Mouse (Mus musculus): ENCODE data around the gene Capn5. TPM values are rescaled to one million over a fixed set of nuclear protein-coding genes. Genes with fewer than 3 reads are reported as not detected.

Gene Capn5
- polyA plus RNA-seq, 1 experiment, result 15.6 TPM

DNA sequence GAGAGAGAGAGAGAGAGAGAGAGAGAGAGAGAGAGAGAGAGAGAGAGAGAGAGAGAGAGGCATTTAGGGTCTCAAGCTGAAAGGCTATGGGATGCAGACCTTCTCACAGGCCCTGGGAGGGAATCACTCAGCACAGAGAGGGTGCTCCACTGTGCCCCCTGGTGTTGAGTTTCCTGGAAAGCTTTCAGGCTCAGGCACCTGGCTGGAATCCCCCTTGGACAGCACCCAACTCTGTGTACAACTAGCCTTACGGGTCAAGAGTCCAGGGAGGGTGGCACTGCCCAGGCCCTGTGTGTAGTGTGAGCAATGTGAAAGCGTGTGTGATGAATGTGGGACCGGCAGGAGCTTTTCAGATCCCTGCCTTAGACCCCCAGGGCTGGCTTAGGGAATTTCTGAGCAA lies 36.9 kb downstream of the Capn5 start:
- 24% methylated on average over 3 of the region's 3 CpGs for WGBS
- H3K4me1 ChIP-seq (ENCODE audit: control insufficient read depth, insufficient read depth, insufficient read length, low read length), result peaks cover 12% of the 10 kb centered on the region
- peak; percentile 31; the same call in 1 of the 2 replicates for TF ChIP-seq CTCF (IDR thresholded peaks at IDR 0.05; ENCODE audit: extremely low read depth, insufficient read length, insufficient replicate concordance, low read depth, low read length)
- no peak for TF ChIP-seq POLR2A (IDR thresholded peaks at IDR 0.05; ENCODE audit: low read depth, low read length)
- H3K36me3 ChIP-seq (ENCODE audit: control insufficient read depth, insufficient read depth, low read length), result no peaks in the 10 kb centered on the region
- no peak overlapping the region for H3K4me3 ChIP-seq (ENCODE audit: low read depth, low read length)
- no peak overlapping the region for H3K27ac ChIP-seq (ENCODE audit: insufficient read depth, low read depth, low read length)
- H3K27me3 ChIP-seq (ENCODE audit: control insufficient read depth, insufficient read depth, low read length), result no peaks in the 10 kb centered on the region

DNA sequence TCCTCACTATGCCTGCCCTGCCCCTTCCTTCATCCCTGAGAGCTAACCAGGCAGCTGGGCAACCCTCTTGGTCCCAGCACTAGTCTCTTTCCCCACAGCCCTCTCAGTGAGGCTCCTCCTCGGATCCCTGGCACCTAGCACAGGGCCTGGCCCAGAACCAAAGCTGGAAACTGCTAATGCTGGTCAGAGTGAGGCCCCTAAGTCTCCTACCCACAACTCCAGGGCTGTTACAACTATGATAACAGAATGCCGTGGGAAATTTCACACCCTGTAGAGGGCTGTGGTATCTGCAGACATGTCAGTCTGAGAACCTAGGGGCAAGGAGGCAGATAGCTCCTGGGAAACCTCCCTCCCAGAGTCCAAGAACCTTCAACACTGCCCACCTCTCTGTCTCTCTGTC lies 37.5 kb downstream of the Capn5 start:
- Histone ChIP-seq H3K27me3 (ENCODE audit: control insufficient read depth, insufficient read depth, low read length) (no peaks in the 10 kb centered on the region), H3K4me3 (ENCODE audit: low read depth, low read length) (no peak overlapping the region), H3K27ac (ENCODE audit: insufficient read depth, low read depth, low read length) (no peak overlapping the region), H3K4me1 (ENCODE audit: control insufficient read depth, insufficient read depth, insufficient read length, low read length) (peaks cover 12% of the 10 kb centered on the region), H3K36me3 (ENCODE audit: control insufficient read depth, insufficient read depth, low read length) (no peaks in the 10 kb centered on the region)
- 41% methylated on average over 2 of the region's 2 CpGs for WGBS
- TF ChIP-seq POLR2A (IDR thresholded peaks at IDR 0.05; ENCODE audit: low read depth, low read length) (no peak), CTCF (IDR thresholded peaks at IDR 0.05; ENCODE audit: extremely low read depth, insufficient read length, insufficient replicate concordance, low read depth, low read length) (no peak)

DNA sequence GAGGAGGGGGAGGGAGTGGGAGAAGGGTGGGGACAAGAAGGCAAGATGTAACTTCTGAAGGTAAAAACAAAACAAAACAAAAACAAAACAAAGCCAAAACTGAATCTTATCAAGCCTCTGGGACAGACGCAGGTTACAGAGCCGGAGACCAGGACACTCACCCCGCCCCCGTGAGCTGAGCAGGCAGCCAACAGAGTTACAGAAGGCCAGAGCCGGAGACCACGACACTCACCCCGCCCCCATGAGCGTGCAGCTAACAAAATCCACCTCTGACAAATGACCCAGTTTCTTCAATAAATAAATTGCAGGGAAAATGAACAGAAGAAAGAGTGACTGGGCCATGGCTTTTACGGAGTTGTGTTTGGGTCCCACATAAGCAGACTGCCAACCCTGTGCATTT lies 38.9 kb downstream of the Capn5 start:
- Histone ChIP-seq H3K27ac (ENCODE audit: insufficient read depth, low read depth, low read length) (no peak overlapping the region), H3K4me3 (ENCODE audit: low read depth, low read length) (no peak overlapping the region), H3K4me1 (ENCODE audit: control insufficient read depth, insufficient read depth, insufficient read length, low read length) (peaks cover 12% of the 10 kb centered on the region), H3K27me3 (ENCODE audit: control insufficient read depth, insufficient read depth, low read length) (no peaks in the 10 kb centered on the region), H3K36me3 (ENCODE audit: control insufficient read depth, insufficient read depth, low read length) (peaks cover 3% of the 10 kb centered on the region)
- TF ChIP-seq CTCF (IDR thresholded peaks at IDR 0.05; ENCODE audit: extremely low read depth, insufficient read length, insufficient replicate concordance, low read depth, low read length), result no peak
- TF ChIP-seq POLR2A (IDR thresholded peaks at IDR 0.05; ENCODE audit: low read depth, low read length), result no peak
- WGBS, result 73% methylated on average over 9 of the region's 9 CpGs

GRCm38 (mm10) chr7:98137995-98138394 lies 40.1 kb downstream of the Capn5 start:
- no peaks in the 10 kb centered on the region for H3K27me3 ChIP-seq (ENCODE audit: control insufficient read depth, insufficient read depth, low read length)
- peaks cover 12% of the 10 kb centered on the region for H3K4me1 ChIP-seq (ENCODE audit: control insufficient read depth, insufficient read depth, insufficient read length, low read length)
- no peak overlapping the region for H3K27ac ChIP-seq (ENCODE audit: insufficient read depth, low read depth, low read length)
- no peak overlapping the region for H3K4me3 ChIP-seq (ENCODE audit: low read depth, low read length)
- peaks cover 3% of the 10 kb centered on the region for H3K36me3 ChIP-seq (ENCODE audit: control insufficient read depth, insufficient read depth, low read length)
- WGBS, result 61% methylated on average over 2 of the region's 2 CpGs
- no peak for TF ChIP-seq POLR2A (IDR thresholded peaks at IDR 0.05; ENCODE audit: low read depth, low read length)
- TF ChIP-seq CTCF (IDR thresholded peaks at IDR 0.05; ENCODE audit: extremely low read depth, insufficient read length, insufficient replicate concordance, low read depth, low read length), result no peak

GRCm38 (mm10) chr7:98137583-98137982 lies 40.5 kb downstream of the Capn5 start:
- Histone ChIP-seq H3K27ac (ENCODE audit: insufficient read depth, low read depth, low read length) (no peak overlapping the region), H3K4me1 (ENCODE audit: control insufficient read depth, insufficient read depth, insufficient read length, low read length) (peaks cover 8% of the 10 kb centered on the region), H3K36me3 (ENCODE audit: control insufficient read depth, insufficient read depth, low read length) (peaks cover 3% of the 10 kb centered on the region), H3K27me3 (ENCODE audit: control insufficient read depth, insufficient read depth, low read length) (no peaks in the 10 kb centered on the region), H3K4me3 (ENCODE audit: low read depth, low read length) (no peak overlapping the region)
- TF ChIP-seq CTCF (IDR thresholded peaks at IDR 0.05; ENCODE audit: extremely low read depth, insufficient read length, insufficient replicate concordance, low read depth, low read length) (no peak), POLR2A (IDR thresholded peaks at IDR 0.05; ENCODE audit: low read depth, low read length) (no peak)
- 73% methylated on average over 3 of the region's 3 CpGs for WGBS

- Histone ChIP-seq H3K27ac (ENCODE audit: insufficient read depth, low read depth, low read length) (no peak overlapping the region), H3K36me3 (ENCODE audit: control insufficient read depth, insufficient read depth, low read length) (peaks cover 8% of the 10 kb centered on the region), H3K4me3 (ENCODE audit: low read depth, low read length) (no peak overlapping the region), H3K4me1 (ENCODE audit: control insufficient read depth, insufficient read depth, insufficient read length, low read length) (no peaks in the 10 kb centered on the region), H3K27me3 (ENCODE audit: control insufficient read depth, insufficient read depth, low read length) (no peaks in the 10 kb centered on the region)
- no peak for TF ChIP-seq CTCF (IDR thresholded peaks at IDR 0.05; ENCODE audit: extremely low read depth, insufficient read length, insufficient replicate concordance, low read depth, low read length)
- no peak for TF ChIP-seq POLR2A (IDR thresholded peaks at IDR 0.05; ENCODE audit: low read depth, low read length)
- 96% methylated on average over 8 of the region's 8 CpGs for WGBS
These were observed 46.3 kb downstream of the Capn5 start for GRCm38 (mm10) chr7:98131751-98132150.

DNA sequence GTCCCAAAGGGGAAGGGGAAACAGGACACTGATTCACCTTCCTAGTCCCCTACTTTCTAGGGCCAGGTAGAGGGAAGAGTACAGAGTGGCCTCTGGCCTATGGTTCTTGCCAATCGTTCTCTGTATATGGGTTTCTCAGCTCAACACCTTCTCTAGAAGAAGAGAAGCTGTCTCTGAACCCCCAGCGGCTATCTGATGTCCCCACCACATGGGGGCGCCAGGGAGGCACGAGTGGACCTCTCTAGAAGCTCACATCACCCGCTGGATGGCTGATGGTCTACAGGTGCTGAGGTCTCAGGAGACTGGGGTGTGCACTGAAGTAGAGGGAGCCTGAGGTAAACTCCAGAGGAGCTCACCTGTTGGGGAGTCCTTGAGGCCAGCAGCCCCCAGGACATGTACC lies 52.6 kb downstream of the Capn5 start:
- H3K27me3 ChIP-seq (ENCODE audit: control insufficient read depth, insufficient read depth, low read length), result no peaks in the 10 kb centered on the region
- H3K4me1 ChIP-seq (ENCODE audit: control insufficient read depth, insufficient read depth, insufficient read length, low read length), result peaks cover 14% of the 10 kb centered on the region
- H3K36me3 ChIP-seq (ENCODE audit: control insufficient read depth, insufficient read depth, low read length), result peaks cover 8% of the 10 kb centered on the region
- TF ChIP-seq CTCF (IDR thresholded peaks at IDR 0.05; ENCODE audit: extremely low read depth, insufficient read length, insufficient replicate concordance, low read depth, low read length) (peak; percentile 54; the same call in 1 of the 2 replicates), POLR2A (IDR thresholded peaks at IDR 0.05; ENCODE audit: low read depth, low read length) (no peak)
- H3K27ac ChIP-seq (ENCODE audit: insufficient read depth, low read depth, low read length), result no peak overlapping the region
- WGBS, result 36% methylated on average over 5 of the region's 5 CpGs
- H3K4me3 ChIP-seq (ENCODE audit: low read depth, low read length), result no peak overlapping the region

Data from small intestine, adult 2 months (tissue).